Mouse (Mus musculus) heart, embryonic 15.5 days (tissue): ENCODE data around the gene Ntsr1. TPM values are rescaled to one million over a fixed set of nuclear protein-coding genes. Genes with fewer than 3 reads are reported as not detected.

ENCODE experiments used
- ATAC-seq: fragments of 200-750 bp; cut with Nextera tagmentation; replicated peaks from 2 replicates; pipeline ENCODE4 v1.8.0; 2017; ENCODE audit warnings: low read depth, moderate TSS enrichment; ENCODE audit not compliant: insufficient number of reproducible peaks, insufficient read depth, low FRiP score
- H3K27ac ChIP-seq: fragments of 300-500 bp; sonication (generic); 2 replicates; pipeline ENCODE4 v1.5.1; 2015; ENCODE audit warnings: mild to moderate bottlenecking, inconsistent platforms
- H3K27me3 ChIP-seq: fragments of 300-500 bp; sonication (generic); 2 replicates; pipeline ENCODE4 v1.6.1; 2015; ENCODE audit warnings: inconsistent platforms
- H3K36me3 ChIP-seq: fragments of 300-500 bp; sonication (generic); 2 replicates; pipeline ENCODE4 v1.6.1; 2015; ENCODE audit warnings: mild to moderate bottlenecking, inconsistent platforms
- H3K4me1 ChIP-seq: fragments of 300-500 bp; sonication (generic); replicated peaks from 2 replicates; pipeline ENCODE4 v1.6.1; 2015; ENCODE audit warnings: inconsistent platforms
- H3K4me2 ChIP-seq: fragments of 300-500 bp; sonication (generic); 2 replicates; pipeline ENCODE4 v1.6.1; 2015; ENCODE audit warnings: inconsistent platforms, mild to moderate bottlenecking, moderate library complexity
- H3K4me3 ChIP-seq: fragments of 300-500 bp; sonication (generic); 2 replicates; pipeline ENCODE4 v1.5.1; 2015; ENCODE audit warnings: mild to moderate bottlenecking, inconsistent platforms
- H3K9ac ChIP-seq: fragments of 300-500 bp; sonication (generic); 2 replicates; pipeline ENCODE4 v1.6.1; 2015; ENCODE audit warnings: mild to moderate bottlenecking, inconsistent platforms
- H3K9me3 ChIP-seq: fragments of 300-500 bp; sonication (generic); replicated peaks from 2 replicates; pipeline ENCODE4 v1.6.1; 2016; ENCODE audit warnings: inconsistent platforms
- WGBS: fragments of 180-500 bp; shearing (Covaris S2); methylation state at CpG from one replicate; pipeline ENCODE4 v1.1.7; 2015; ENCODE audit warnings: mixed read lengths; 5-methylcytosine and 5-hydroxymethylcytosine counted together
- polyA plus RNA-seq: library from polyadenylated mRNA; unstranded; fragments of >200 nt; fragmentation: Nextera tagmentation; extraction: Ambion mirVana; gene quantifications from 2 replicates; pipeline ENCODE4 v1.2.1, GENCODE M21; 2015

The Ntsr1 gene
- polyA plus RNA-seq = 1.2 and 1.8 TPM in 2 replicates

DNA sequence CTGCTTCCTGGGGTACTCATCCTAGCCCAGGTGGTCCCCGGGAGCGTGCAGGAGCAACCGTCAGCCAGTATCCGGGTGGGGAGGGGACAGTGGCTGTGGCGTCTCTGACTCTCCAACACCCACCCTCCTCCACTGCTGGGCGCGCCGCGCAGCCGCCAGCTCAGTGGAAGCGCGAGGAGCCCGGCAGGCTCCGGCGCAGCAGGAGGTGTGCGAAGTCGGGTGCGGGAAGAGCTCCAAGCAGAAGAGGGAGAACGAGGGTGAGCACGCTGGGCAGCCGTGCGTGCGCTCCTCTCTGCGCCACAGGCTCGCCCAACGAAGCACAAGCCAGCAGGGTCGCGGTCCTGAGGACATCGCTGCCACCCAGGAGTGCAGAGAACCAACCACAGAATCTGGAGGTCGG lies at the start of gene Ntsr1:
Ntsr1 (plus strand) TSS at position 236 of the 400 bp plus-strand sequence.
- no peaks in the 10 kb centered on the region for H3K36me3 ChIP-seq
- H3K9me3 ChIP-seq = no peaks in the 10 kb centered on the region
- H3K9ac ChIP-seq = no peak within 1 kb of the TSS
- ATAC-seq = no peak
- peak within 1 kb of the TSS; percentile 60 for H3K4me2 ChIP-seq
- WGBS = under 1% methylated on average over 30 of the region's 30 CpGs
- peaks cover 22% of the 10 kb centered on the region for H3K4me1 ChIP-seq
- peaks cover 67% of the 10 kb centered on the region for H3K27me3 ChIP-seq
- no peak within 1 kb of the TSS for H3K27ac ChIP-seq
- peak within 1 kb of the TSS; percentile 38 for H3K4me3 ChIP-seq

DNA sequence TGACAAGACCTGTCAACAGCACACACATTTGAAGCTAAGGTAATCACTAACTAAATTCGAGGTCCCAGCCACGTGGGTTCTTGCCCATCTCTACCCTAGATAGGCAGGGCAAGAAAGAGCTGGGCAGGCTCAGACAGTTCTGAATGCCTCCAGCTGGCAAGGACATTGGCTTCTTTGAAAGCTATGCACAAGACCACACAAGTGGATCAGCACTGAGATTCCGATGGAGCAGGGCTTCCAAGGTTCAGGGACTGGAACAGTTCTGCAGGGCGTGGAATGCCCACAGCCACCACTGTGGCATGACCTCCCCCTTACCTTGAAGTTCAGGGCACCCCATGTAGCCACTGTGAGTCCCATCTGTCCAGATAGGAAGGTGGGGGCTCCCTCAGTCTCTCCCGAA lies 49.2 kb upstream of the Ntsr1 start:
- Histone ChIP-seq H3K36me3 (no peaks in the 10 kb centered on the region), H3K4me2 (no peak overlapping the region), H3K9ac (no peak overlapping the region), H3K4me1 (peaks cover under 1% of the 10 kb centered on the region), H3K27me3 (peaks cover 4% of the 10 kb centered on the region; the same call in 1 of the 2 replicates), H3K27ac (no peak overlapping the region), H3K9me3 (no peaks in the 10 kb centered on the region), H3K4me3 (no peak overlapping the region)
- WGBS = 76% methylated on average over 5 of the region's 5 CpGs
- ATAC-seq = no peak

DNA sequence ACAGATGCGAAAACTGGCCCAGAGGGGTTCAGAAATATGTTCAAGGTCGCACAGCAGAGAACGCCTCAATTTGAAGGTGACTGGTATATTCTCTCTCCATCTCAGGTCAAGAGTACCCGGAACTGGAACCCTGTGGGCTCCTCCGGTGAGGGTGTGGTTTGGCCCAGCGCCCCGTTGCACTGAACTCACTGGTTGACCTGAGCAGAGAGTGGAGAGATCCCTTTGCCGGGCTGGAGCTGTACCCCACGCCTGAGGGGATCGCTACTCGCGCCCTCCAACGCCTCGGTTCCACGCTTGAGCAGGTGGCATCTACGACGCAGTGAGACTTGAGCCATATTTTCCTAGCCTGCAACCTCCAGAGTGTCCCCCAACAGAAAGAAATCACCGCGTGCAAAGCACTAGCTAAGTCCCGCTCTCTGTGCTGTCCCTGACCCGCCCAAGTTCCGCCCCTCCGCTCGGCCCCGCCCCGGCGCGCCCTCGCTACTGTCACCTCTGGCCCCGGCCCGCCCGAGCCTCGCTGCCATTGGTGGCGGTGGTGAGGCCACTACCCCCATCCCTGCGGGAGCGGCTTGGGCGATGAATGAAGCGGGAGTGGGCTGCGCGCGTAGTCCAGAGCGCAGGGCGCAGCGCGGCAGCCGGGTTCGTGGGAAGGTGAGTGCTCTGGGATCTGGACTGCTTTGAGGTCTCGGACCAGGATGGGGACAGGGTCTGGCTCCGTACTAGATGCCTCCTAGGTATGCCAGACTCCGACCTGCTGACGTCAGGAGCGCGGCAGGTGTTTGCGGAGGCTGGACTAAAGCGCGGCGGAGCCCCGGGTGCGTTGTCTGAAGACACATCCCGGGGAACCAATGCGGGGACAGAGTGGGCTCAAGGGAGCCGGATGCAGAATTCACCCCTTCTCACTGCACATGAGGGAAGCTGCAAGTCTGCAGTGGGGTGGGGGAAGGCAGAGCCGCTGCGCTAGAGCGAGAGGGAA lies 43.8 kb upstream of the Ntsr1 start, which contains the start of gene Slco4a1:
Slco4a1 (plus strand) TSS at position 523 of the 976 bp plus-strand sequence.
- Histone ChIP-seq H3K4me2 (peak within 1 kb of the TSS; percentile 87), H3K36me3 (no peaks in the 10 kb centered on the region), H3K27me3 (peaks cover 26% of the 10 kb centered on the region), H3K4me1 (peaks cover 15% of the 10 kb centered on the region), H3K9me3 (no peaks in the 10 kb centered on the region), H3K9ac (peak within 1 kb of the TSS; percentile 46; the same call in 1 of the 2 replicates), H3K27ac (0 out of 2 replicates have a peak within 1 kb of the TSS, but pooled peaks have one; percentile 36), H3K4me3 (peak within 1 kb of the TSS; percentile 55)
- 2% methylated on average over 64 of the region's 65 CpGs for WGBS
- peak; percentile 88 for ATAC-seq

GRCm38 (mm10) chr2:180456705-180457104 lies 43.1 kb upstream of the Ntsr1 start:
- no peaks in the 10 kb centered on the region for H3K36me3 ChIP-seq
- peaks cover 15% of the 10 kb centered on the region for H3K4me1 ChIP-seq
- peak overlapping the region; percentile 46; the same call in 1 of the 2 replicates for H3K9ac ChIP-seq
- 3% methylated on average over 28 of the region's 28 CpGs for WGBS
- H3K27ac ChIP-seq = no peak overlapping the region
- H3K4me2 ChIP-seq = peak overlapping the region; percentile 87
- no peaks in the 10 kb centered on the region for H3K9me3 ChIP-seq
- no peak for ATAC-seq
- H3K27me3 ChIP-seq = peaks cover 29% of the 10 kb centered on the region
- H3K4me3 ChIP-seq = peak overlapping the region; percentile 55

- Histone ChIP-seq H3K4me1 (peaks cover 15% of the 10 kb centered on the region), H3K27ac (no peak overlapping the region), H3K4me2 (no peak overlapping the region), H3K4me3 (no peak overlapping the region), H3K9me3 (no peaks in the 10 kb centered on the region), H3K36me3 (no peaks in the 10 kb centered on the region), H3K9ac (no peak overlapping the region), H3K27me3 (peaks cover 29% of the 10 kb centered on the region)
- 71% methylated on average over 2 of the region's 2 CpGs for WGBS
- ATAC-seq = no peak
Observed at GRCm38 (mm10) chr2:180457680-180458079, 42.1 kb upstream of the Ntsr1 start.

- no peak for ATAC-seq
Observed at GRCm38 (mm10) chr2:180459437-180459836, 40.3 kb upstream of the Ntsr1 start.

DNA sequence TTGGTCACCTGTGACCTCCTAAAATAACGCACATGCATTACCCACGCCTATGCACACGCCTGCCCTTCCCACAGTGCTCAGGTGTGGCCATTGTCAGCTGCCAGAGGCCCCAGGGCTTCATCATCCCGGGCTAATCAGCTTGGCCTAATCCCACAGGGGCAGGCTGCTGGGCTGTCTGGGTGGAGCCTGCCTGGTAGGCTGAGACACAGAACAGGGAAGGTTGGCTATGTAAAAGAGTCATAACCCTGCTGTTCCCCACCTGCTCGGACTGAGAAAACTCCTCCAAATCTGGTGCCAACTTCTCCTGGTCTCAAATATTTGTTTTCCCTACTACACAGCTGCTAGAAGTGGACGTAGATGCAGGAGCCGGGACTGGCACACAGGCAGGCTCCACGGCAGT lies 39.0 kb upstream of the Ntsr1 start:
- H3K4me2 ChIP-seq = no peak overlapping the region

More at GRCm38 (mm10) chr2:180459437-180459836, 40.3 kb upstream of the Ntsr1 start:
- H3K27me3 ChIP-seq = peaks cover 29% of the 10 kb centered on the region
- WGBS = 69% methylated on average over 4 of the region's 4 CpGs
- no peak overlapping the region for H3K4me2 ChIP-seq
- H3K9ac ChIP-seq = no peak overlapping the region
- H3K36me3 ChIP-seq = no peaks in the 10 kb centered on the region
- no peak overlapping the region for H3K4me3 ChIP-seq
- H3K9me3 ChIP-seq = no peaks in the 10 kb centered on the region
- H3K4me1 ChIP-seq = peaks cover 15% of the 10 kb centered on the region
- H3K27ac ChIP-seq = no peak overlapping the region

GRCm38 (mm10) chr2:180462593-180462992 lies 37.2 kb upstream of the Ntsr1 start:
- ATAC-seq = no peak
- H3K4me1 ChIP-seq = no peaks in the 10 kb centered on the region
- H3K36me3 ChIP-seq = no peaks in the 10 kb centered on the region
- no peaks in the 10 kb centered on the region for H3K9me3 ChIP-seq
- no peak overlapping the region for H3K27ac ChIP-seq
- no peak overlapping the region for H3K4me2 ChIP-seq
- no peak overlapping the region for H3K4me3 ChIP-seq
- H3K27me3 ChIP-seq = peaks cover 9% of the 10 kb centered on the region
- WGBS = 79% methylated on average over 8 of the region's 8 CpGs
- H3K9ac ChIP-seq = no peak overlapping the region

More for the DNA sequence above, 39.0 kb upstream of the Ntsr1 start:
- no peak for ATAC-seq
- Histone ChIP-seq H3K9me3 (no peaks in the 10 kb centered on the region), H3K9ac (no peak overlapping the region), H3K27me3 (peaks cover 27% of the 10 kb centered on the region), H3K4me3 (no peak overlapping the region), H3K27ac (no peak overlapping the region), H3K36me3 (no peaks in the 10 kb centered on the region), H3K4me1 (peaks cover 11% of the 10 kb centered on the region)
- WGBS = 57% methylated on average over 8 of the region's 8 CpGs

DNA sequence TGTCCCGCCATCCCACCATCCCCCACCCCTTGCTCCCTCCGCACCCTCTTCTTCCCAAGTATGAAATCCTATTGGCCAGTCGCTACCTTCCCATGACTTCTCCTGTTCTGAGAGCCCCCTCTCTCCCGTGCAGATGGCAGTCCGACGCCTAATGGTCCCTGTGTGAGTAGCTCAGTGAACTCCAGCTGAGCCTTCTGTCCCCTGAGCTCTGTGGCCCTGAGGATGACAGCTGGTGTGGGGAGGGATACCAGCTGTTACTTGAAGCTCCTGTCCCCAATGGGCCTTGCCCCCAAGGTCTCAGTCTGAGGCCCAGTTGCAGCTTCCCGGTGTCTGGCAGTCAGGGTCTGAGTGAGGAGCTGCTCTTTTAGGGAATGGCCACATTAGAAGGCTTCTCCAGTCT lies 33.3 kb upstream of the Ntsr1 start:
- Histone ChIP-seq H3K27me3 (peaks cover 6% of the 10 kb centered on the region; the same call in 1 of the 2 replicates), H3K36me3 (no peaks in the 10 kb centered on the region), H3K4me3 (no peak overlapping the region), H3K4me2 (no peak overlapping the region), H3K4me1 (0 out of 2 replicates have a peak, but pooled peaks cover 4% of the 10 kb centered on the region), H3K9ac (no peak overlapping the region), H3K27ac (no peak overlapping the region), H3K9me3 (no peaks in the 10 kb centered on the region)
- no peak for ATAC-seq
- WGBS = 66% methylated on average over 7 of the region's 7 CpGs

DNA sequence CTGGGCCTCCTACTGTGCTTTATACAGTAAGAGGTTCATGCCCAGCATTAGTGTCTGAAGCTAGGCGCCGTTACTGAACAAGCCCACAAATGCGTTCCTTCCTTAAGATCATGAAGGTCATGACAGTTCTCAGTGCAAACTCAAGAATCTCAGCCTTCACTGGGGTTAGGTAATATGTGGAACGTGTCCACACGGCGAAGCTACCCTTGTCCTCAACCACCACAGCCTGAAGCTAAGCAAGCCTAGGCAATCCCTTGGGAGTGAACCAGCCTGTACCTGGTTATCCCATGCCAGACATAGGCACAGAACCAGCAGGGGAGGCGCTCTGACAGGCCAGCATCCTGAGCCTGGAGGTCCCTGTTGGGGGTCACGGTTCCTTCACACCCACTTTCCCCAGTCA lies 30.9 kb upstream of the Ntsr1 start:
- ATAC-seq = no peak
- Histone ChIP-seq H3K9me3 (no peaks in the 10 kb centered on the region), H3K4me3 (no peak overlapping the region), H3K4me2 (no peak overlapping the region), H3K36me3 (no peaks in the 10 kb centered on the region), H3K9ac (no peak overlapping the region), H3K27me3 (peaks cover 14% of the 10 kb centered on the region; the same call in 1 of the 2 replicates), H3K4me1 (peaks cover 11% of the 10 kb centered on the region; the same call in 1 of the 2 replicates), H3K27ac (no peak overlapping the region)
- 87% methylated on average over 8 of the region's 8 CpGs for WGBS

DNA sequence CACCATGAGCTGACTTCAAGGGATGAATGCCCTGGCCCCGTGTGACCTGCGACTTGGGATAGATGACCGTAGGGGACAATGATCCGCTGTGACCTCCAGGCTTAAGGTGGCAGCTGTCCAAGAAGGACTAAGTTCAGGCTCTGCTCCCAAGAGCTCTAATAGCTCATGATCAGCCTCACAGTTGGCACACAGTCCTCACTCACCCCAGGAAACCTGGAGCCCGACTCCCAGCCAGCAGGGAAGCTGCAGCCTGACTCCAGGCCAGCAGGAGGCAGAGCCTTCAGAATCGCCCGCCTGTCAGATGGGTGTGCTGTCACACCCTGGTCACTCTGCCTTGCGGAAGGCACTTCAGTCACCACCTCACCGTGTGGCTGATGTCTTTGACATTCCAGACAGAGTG lies 30.0 kb upstream of the Ntsr1 start:
- ATAC-seq = no peak
- Histone ChIP-seq H3K27ac (no peak overlapping the region), H3K36me3 (no peaks in the 10 kb centered on the region), H3K9me3 (no peaks in the 10 kb centered on the region), H3K4me3 (no peak overlapping the region), H3K27me3 (peaks cover 14% of the 10 kb centered on the region; the same call in 1 of the 2 replicates), H3K9ac (no peak overlapping the region), H3K4me1 (peaks cover 11% of the 10 kb centered on the region; the same call in 1 of the 2 replicates), H3K4me2 (no peak overlapping the region)
- WGBS = 48% methylated on average over 9 of the region's 9 CpGs
